Mouse (Mus musculus) urinary bladder, postnatal 25 days (tissue): ENCODE results near the gene Brip1.

Experiments
- DNase-seq: peaks from one replicate; pipeline ENCODE4 v3.0.0; 2022; ENCODE audit warnings: low spot score

Gene Brip1

DNA sequence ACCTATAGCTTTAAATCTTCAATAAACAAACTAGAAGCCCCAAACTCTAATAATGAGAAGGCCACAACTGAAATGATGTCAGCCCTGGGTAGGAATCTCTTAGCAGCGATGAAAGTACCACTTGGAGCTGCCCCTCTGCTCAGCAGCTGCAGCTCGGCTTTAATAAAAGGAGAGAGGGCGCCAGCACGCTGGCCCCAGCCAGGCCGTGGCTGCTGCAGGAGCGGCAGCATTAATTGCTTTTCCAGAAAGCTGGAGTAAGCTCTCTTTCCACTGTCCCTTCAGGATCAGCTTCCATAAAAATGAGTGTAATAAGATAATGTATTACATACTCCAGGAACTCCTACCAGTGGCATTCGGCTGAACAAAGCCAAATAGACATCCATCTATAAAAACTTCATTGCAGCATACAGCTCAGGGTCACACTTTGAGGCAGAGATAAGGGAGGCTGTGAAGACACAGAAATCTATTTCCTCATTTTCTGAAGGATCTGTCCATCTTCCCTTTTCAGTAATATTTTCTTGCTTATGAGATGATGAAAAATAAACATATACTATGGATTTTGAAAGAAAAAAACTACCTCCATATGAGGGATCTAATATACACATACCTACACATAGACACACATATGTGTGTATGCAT, 174.3 kb downstream of the Brip1 start:
- DNase-seq: no peak

DNA sequence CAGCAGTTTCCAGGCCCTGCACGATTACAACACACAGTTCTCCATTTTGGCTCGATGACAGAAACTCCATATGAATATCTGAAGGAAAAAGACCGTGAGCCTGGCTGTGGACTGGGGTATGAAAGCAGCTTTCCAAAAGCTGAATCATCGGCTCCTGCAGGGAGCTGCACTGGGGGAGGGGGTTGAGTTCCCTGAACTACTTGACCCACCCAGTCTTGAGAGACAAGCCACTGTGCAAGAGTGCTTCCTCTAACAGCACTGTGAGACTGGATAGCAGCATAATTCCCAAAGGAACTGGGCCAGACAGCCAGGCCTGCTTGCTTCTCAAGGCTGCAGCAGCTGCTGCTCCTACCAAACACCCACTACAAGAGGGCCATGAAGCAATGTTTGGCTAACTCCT, 178.6 kb downstream of the Brip1 start:
- no peak for DNase-seq

DNA sequence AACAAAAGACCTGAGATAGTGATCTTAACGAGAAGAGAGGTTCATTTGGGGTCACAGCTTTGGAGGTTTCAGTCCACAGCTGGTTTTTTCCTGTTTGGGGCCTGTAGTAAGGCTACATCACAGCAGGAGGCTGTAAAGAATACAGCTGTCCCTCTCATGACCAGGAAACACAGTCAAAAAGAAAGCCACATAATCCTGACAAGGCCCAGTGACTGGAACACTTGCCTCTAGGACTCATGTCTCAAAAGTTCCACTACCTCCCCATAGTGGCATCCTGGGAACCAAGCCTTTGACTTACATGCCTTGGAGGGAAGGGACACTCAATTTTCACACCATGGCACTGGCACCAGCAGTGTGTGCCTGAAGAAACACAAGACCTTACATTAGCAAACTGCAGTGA, 181.0 kb downstream of the Brip1 start:
- DNase-seq: no peak

DNA sequence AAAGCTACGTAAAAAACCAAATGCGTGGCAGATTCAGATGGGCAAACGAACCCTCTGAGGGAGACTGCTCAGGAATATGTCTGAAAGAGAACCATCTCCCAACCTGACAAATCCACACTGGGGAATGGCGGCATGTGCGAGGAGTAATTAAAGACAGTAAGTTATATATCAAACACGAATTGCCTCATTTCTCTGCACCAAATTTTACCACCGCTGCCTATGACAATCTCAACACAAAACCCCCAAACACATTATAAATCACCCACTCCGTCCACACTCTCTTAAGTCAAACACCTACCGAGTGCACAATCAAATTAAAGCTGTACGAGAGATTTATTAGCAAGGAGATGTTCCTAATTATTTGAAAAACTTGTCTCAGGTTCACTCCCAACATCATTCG, 184.8 kb downstream of the Brip1 start:
- DNase-seq: no peak

DNA sequence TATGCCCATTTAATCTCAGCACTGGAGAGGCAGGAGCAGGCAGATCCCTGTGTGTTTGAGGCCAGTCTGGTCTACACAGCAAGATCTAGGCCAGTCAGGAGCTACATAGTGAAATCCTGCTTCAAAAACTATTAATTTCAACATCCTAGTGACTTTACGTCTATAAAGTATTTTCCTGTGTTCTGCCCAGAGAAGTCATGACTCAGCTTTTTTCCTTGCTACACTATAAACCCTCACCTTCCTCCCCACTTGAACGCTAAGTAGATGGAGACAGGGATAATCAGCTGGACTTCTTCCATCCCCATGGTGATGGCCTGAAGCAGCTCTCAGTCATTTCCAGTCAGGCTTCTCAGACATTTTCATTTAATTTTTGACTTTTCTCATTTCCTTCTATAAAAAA, 187.9 kb downstream of the Brip1 start:
- no peak for DNase-seq

DNA sequence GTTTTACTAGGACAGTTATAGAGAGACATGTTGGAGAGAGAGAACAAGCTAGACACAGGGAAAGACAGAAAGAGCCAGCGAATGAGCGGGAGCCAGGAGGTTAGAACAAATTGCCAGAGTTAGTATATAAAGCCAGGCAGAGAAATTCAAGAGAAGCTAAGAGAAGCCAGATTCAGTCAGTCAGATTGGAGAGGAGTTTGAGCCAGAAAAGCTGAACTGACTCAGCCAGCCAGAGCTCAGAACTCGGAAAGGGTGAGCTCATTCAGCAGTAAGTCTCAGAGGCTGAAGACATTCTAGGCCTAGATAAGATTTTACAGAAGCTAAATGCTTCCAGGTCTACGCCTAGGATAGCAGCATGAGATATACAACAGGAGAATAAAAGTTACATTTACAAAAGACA, 190.5 kb downstream of the Brip1 start:
- DNase-seq: no peak

DNA sequence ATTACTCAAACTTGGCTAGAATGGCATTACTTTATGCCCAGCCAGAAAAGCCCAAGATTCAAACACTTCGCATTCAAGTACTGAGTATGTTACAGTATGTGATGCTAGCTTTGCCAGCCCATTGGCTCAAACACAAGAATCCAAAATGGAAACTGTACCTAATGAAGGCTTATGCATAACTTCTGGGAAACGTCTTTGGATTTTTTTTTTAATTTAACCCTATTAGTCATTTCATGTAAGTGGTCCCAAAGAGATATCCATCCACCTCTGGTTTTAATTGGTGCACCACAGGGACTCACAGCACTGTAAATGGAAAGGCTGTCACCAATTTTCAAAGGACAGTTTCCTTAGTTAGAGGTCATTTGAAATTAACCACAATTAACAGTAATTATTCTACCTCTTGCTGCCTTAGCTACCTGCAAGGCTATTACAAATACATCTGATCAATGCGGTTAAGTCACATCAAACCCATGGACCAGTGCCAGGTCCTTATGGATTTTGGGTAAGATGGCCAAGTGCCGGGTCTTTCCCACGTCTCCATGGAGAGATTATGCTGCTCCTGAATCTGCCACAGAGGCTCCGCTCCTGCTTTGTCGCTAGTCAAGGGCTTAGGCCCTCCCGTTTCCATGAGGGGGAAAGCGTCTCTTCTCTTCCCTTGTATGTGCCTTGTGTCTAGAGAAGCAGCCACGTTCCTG, 192.6 kb downstream of the Brip1 start:
- DNase-seq: no peak
